Mouse (Mus musculus): ENCODE measurements around the gene Mrps21.

DNA sequence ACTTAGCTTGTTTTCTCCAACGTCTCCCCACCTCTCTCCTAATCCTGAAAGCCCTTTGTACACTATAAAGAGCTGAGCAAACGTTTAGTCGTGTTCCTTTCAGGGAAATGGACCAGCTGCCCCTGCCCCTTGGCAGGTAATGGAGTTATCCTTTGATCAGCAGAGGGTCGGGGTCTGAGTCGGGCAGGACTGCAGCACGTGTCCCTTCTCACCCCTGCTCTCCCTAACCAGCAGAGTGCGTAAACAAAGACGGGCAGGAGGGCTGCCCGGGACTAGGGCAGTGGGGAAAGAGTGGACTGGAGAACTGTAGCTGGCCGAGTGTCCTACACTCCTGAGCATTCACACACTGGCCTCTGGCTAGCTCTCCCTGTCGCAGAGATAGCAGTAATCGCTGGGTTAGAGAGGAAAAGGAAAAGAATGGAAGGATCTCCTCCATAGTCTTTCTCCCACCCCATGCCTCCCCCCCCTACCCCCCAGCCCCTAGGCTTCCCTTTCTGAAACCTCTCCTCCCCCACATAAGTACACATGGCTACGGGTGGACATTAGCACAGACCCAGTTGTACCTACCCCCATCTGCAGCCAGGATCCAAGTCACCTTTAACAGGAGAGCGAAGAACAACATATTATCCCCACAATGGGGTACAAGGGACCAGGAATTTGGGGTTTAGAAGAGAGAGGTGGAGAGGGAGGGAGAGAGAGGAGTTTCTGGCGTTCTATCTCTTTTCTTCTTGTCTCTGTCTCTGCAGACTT is 32.6 kb upstream of the Mrps21 start:
- TF ChIP-seq CTCF (IDR thresholded peaks at IDR 0.05; ENCODE audit: extremely low read depth, insufficient read depth, low read length) (no peak), POLR2A (IDR thresholded peaks at IDR 0.05; ENCODE audit: extremely low read depth, insufficient read depth, low read length) (no peak)
